Mouse (Mus musculus): Measurements from ENCODE around the gene Slc6a6. TPM values are rescaled to one million over a fixed set of nuclear protein-coding genes. Genes with fewer than 3 reads are reported as not detected.
A peak's percentile ranks its signal among the peaks of the same experiment; 100 is the strongest.

The Slc6a6 gene
- polyA plus RNA-seq (2014; fragmentation: Nextera tagmentation; extraction: Ambion mirVana) = 34.4 and 36.1 TPM in 2 replicates

DNA sequence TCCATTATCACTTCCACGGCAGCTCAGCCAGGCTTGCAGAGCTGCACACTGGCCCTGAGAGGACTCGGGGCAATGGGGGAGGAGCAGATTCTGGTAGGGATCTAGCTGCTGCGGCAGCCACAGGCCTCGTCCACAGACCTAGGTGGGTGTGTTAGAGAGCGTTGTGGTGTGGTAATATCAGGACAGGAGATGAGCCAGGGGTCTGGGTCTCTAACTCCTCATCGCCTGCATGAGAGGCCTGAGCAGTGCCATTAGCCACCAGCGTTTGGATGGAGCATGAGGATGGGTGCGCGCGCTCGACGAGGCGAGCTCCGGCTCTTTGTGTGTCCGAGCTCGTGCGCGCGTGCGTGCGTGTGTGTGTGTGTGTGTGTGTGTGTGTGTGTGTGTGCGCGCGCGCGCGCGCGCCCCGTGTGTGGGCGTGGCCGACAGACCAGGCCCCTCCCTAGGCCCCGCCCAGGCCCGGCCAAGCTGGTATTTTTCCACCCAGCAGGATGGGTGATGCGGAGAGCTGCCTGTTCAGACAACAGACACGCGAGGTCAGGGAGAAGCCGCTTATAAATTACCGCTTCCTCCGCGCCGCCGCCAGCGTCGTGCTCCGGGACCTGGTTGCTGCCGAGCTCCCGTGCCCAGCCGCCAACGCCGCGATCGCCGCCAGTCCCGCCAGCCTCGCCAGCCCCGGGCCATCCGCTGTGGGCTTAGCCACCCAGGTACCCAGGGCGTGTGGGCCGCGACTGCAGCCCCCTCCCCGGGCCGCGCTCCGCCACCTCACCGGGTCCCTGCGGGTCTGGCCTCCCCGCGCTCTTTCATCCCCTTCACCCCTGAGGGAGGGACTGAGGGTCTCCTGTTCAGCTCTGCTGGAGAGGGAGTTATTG, at the start of gene Slc6a6:
Gene Slc6a6 (plus strand): TSS at position 452 of the 872 bp plus-strand sequence.
- H3K4me1 ChIP-seq (ENCODE audit: control insufficient read depth, insufficient read depth, low read length) = peaks cover 20% of the 10 kb centered on the region; the same call in 1 of the 2 replicates

DNA sequence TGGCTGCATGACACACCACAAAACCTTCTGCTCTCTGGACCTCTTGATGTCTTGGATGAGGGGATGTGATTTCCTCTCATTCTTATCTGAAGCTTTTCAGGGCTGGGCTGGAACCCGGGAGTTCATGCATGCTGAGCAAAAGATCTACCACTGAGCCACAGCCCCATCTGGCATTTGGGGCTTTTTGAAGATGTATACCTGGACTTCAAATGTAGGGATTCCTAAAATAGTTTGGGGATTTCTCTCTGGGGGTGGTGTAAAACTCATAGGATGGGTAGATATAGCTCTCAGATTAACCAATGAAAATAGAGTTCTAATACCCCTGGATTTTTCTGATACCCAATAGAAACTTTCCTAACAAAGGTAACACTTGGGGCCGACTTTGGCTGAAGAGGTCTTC, 49.4 kb upstream of the Slc6a6 start:
- Histone ChIP-seq H3K4me2 (ENCODE audit: low read depth, severe bottlenecking) (no peak overlapping the region), H3K4me1 (ENCODE audit: control insufficient read depth, insufficient read depth, low read length) (peaks cover 9% of the 10 kb centered on the region; the same call in 1 of the 2 replicates), H3K4me3 (ENCODE audit: low read depth, low read length) (no peak overlapping the region), H3K27ac (replicated peaks; ENCODE audit: low read depth, low read length) (no peak overlapping the region), H3K9me3 (ENCODE audit: control insufficient read depth, low read length) (no peaks in the 10 kb centered on the region), H3K9ac (ENCODE audit: low read length) (no peak overlapping the region), H3K36me3 (ENCODE audit: control insufficient read depth, insufficient read depth, low read length) (no peaks in the 10 kb centered on the region), H3K27me3 (ENCODE audit: control insufficient read depth, insufficient read depth, low read length) (no peaks in the 10 kb centered on the region)
- DNase-seq (ENCODE audit: low spot score) (no peak), ATAC-seq (ENCODE audit: insufficient number of reproducible peaks, low FRiP score, low TSS enrichment, low read depth) (no peak)
- WGBS = 82% methylated on average over 2 of the region's 2 CpGs

More for the DNA sequence above, at the start of gene Slc6a6:
- Histone ChIP-seq H3K27me3 (ENCODE audit: control insufficient read depth, insufficient read depth, low read length) (no peaks in the 10 kb centered on the region), H3K36me3 (ENCODE audit: control insufficient read depth, insufficient read depth, low read length) (no peaks in the 10 kb centered on the region), H3K4me3 (ENCODE audit: low read depth, low read length) (peak within 1 kb of the TSS; percentile 94), H3K27ac (replicated peaks; ENCODE audit: low read depth, low read length) (peak within 1 kb of the TSS; percentile 83), H3K4me2 (ENCODE audit: low read depth, severe bottlenecking) (peak within 1 kb of the TSS; percentile 72), H3K9ac (ENCODE audit: low read length) (peak within 1 kb of the TSS; percentile 92), H3K9me3 (ENCODE audit: control insufficient read depth, low read length) (no peaks in the 10 kb centered on the region)
- ATAC-seq (ENCODE audit: insufficient number of reproducible peaks, low FRiP score, low TSS enrichment, low read depth) (peak; percentile 81), DNase-seq (ENCODE audit: low spot score) (peak; percentile 97)
- under 1% methylated on average over 52 of the region's 69 CpGs for WGBS

DNA sequence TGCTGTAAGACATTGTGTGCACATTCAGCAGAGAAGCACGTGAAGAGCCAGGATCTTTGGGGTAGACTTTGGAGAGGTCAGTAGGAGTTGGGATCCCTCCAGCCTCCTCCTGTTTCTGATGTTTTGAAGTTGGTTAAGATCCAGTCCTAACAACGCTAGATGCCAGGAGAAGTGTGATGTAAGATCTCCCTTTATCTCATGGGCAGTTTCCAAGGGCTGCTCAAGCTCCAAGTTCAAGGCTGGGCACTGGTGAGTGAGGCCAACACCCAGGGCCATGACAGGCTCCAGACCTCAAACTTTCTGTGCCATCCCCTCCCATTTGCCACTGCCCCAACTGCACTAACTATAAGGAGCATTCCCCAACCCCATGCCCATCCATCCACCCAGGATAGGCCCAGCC, 49.0 kb upstream of the Slc6a6 start:
- Histone ChIP-seq H3K27me3 (ENCODE audit: control insufficient read depth, insufficient read depth, low read length) (no peaks in the 10 kb centered on the region), H3K4me3 (ENCODE audit: low read depth, low read length) (no peak overlapping the region), H3K9me3 (ENCODE audit: control insufficient read depth, low read length) (no peaks in the 10 kb centered on the region), H3K36me3 (ENCODE audit: control insufficient read depth, insufficient read depth, low read length) (no peaks in the 10 kb centered on the region), H3K4me1 (ENCODE audit: control insufficient read depth, insufficient read depth, low read length) (peaks cover 9% of the 10 kb centered on the region; the same call in 1 of the 2 replicates), H3K27ac (replicated peaks; ENCODE audit: low read depth, low read length) (no peak overlapping the region), H3K9ac (ENCODE audit: low read length) (no peak overlapping the region), H3K4me2 (ENCODE audit: low read depth, severe bottlenecking) (no peak overlapping the region)
- 73% methylated on average over 2 of the region's 2 CpGs for WGBS
- DNase-seq (ENCODE audit: low spot score) (no peak), ATAC-seq (ENCODE audit: insufficient number of reproducible peaks, low FRiP score, low TSS enrichment, low read depth) (no peak)

DNA sequence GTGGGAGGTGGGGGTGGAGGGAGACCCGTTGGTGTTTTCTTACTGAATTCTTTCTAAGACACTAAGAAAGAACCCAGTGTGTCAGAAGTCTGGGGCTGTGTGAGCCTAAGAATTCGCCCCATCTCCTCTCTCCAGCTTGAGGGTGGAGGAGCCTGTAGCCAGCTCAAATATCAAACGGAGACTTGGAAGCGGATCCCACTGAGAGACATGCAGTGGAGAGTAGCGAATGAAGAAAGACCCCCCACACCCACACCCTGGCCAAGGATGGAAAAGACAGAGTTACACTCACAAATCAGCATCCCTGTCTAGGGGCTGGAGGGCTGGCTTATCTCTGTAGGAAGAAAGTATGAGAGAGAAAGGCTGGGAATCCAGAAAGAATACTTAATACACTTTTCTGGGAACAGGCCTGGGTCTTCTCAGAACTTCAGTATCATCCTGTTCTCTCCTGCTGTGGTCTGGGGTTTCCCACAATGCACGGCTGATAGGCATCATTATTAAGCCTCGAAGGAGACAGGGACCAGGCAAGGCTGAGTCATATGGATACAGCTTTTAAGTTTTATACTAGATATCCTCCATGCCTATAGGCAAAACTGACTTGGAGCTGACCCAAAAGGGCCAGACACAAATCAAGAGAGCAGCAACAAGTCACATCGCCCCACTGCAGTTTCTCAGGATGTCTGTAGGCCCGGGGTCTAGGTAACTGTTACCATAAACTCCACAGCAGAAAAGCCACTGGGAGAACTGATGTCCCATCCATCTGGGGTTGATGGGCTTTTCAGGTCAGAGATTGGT, 45.5 kb upstream of the Slc6a6 start:
- Histone ChIP-seq H3K27ac (replicated peaks; ENCODE audit: low read depth, low read length) (no peak overlapping the region), H3K4me3 (ENCODE audit: low read depth, low read length) (no peak overlapping the region), H3K36me3 (ENCODE audit: control insufficient read depth, insufficient read depth, low read length) (no peaks in the 10 kb centered on the region), H3K9ac (ENCODE audit: low read length) (no peak overlapping the region), H3K4me1 (ENCODE audit: control insufficient read depth, insufficient read depth, low read length) (peaks cover 9% of the 10 kb centered on the region; the same call in 1 of the 2 replicates), H3K9me3 (ENCODE audit: control insufficient read depth, low read length) (no peaks in the 10 kb centered on the region), H3K27me3 (ENCODE audit: control insufficient read depth, insufficient read depth, low read length) (no peaks in the 10 kb centered on the region), H3K4me2 (ENCODE audit: low read depth, severe bottlenecking) (no peak overlapping the region)
- DNase-seq (ENCODE audit: low spot score) (no peak), ATAC-seq (ENCODE audit: insufficient number of reproducible peaks, low FRiP score, low TSS enrichment, low read depth) (0 out of 2 replicates have a peak, but pooled peaks have one; percentile 51)
- 28% methylated on average over 9 of the region's 9 CpGs for WGBS

DNA sequence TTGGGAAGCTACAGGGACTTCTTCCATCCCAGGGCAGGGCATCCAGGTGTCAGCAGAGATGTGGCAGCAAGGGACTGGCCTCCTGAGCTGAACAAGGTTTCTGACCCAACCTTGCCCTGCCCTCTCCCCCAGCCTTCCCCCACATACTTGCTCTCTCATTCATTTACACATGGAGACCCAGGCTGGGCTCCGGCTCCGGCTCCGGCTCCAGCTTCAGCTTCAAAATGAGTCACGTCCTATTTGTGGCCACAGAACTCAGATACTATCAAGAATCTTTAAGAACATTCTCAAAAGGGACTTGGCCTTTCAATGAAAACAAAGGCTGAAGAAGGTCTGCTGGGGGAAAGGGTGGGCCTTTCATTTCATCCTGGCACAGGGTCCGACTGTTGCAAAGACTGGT, 40.8 kb upstream of the Slc6a6 start:
- no peak for ATAC-seq (ENCODE audit: insufficient number of reproducible peaks, low FRiP score, low TSS enrichment, low read depth)
- Histone ChIP-seq H3K27ac (replicated peaks; ENCODE audit: low read depth, low read length) (no peak overlapping the region), H3K36me3 (ENCODE audit: control insufficient read depth, insufficient read depth, low read length) (no peaks in the 10 kb centered on the region), H3K27me3 (ENCODE audit: control insufficient read depth, insufficient read depth, low read length) (no peaks in the 10 kb centered on the region), H3K4me3 (ENCODE audit: low read depth, low read length) (no peak overlapping the region), H3K9ac (ENCODE audit: low read length) (no peak overlapping the region), H3K4me2 (ENCODE audit: low read depth, severe bottlenecking) (no peak overlapping the region), H3K4me1 (ENCODE audit: control insufficient read depth, insufficient read depth, low read length) (peaks cover 5% of the 10 kb centered on the region; the same call in 1 of the 2 replicates), H3K9me3 (ENCODE audit: control insufficient read depth, low read length) (no peaks in the 10 kb centered on the region)
- 93% methylated on average over 5 of the region's 5 CpGs for WGBS
- no peak for DNase-seq (ENCODE audit: low spot score)

DNA sequence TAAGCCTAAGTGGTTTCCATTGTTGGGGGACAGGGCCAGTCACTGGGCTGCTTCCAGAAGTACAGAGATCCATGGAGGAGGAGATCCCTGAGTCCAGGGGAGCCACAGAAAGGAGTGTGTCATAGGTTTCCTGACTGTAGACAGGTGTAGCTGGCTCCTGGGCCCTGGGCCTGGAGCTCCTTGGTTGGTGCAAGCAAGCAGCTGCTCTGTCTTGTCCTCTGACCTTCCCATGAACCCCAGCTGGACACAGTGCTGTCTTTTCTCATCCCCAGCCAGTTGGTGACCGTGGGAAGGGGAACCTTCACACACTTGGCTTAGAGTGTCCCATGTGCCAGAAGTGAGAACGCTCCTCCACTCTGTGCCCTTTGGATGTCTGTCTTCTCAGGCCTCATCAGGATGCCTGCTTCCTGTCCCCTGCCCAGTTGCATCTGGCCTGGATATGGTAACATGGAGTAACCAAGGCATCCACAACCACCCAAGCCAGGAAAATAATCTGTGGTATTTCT, 40.4 kb upstream of the Slc6a6 start:
- Histone ChIP-seq H3K4me1 (ENCODE audit: control insufficient read depth, insufficient read depth, low read length) (peaks cover under 1% of the 10 kb centered on the region; the same call in 1 of the 2 replicates), H3K9ac (ENCODE audit: low read length) (no peak overlapping the region), H3K9me3 (ENCODE audit: control insufficient read depth, low read length) (no peaks in the 10 kb centered on the region), H3K27ac (replicated peaks; ENCODE audit: low read depth, low read length) (no peak overlapping the region), H3K27me3 (ENCODE audit: control insufficient read depth, insufficient read depth, low read length) (no peaks in the 10 kb centered on the region), H3K36me3 (ENCODE audit: control insufficient read depth, insufficient read depth, low read length) (no peaks in the 10 kb centered on the region), H3K4me3 (ENCODE audit: low read depth, low read length) (no peak overlapping the region), H3K4me2 (ENCODE audit: low read depth, severe bottlenecking) (no peak overlapping the region)
- 83% methylated on average over 2 of the region's 2 CpGs for WGBS
- ATAC-seq (ENCODE audit: insufficient number of reproducible peaks, low FRiP score, low TSS enrichment, low read depth) = no peak
- no peak for DNase-seq (ENCODE audit: low spot score)

DNA sequence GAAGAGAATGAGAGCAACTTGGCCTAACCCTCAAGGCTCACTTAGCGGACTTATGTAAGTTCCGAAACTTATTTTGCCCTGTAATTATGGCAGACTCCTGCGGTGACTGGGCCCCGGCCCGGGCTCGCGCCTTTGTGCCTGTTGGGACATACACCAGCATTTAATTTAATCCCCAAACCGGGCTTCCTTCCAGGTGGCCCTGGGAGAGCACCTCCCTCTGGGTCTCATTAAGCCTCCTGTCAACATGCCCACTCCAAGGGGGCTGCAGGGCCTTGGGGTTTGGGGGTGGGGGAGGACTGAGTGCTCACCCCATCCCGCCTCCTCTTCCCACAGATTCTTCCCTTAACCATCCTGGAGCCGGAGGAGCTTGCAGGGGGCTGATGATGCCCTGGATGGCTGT, 37.8 kb upstream of the Slc6a6 start:
- 46% methylated on average over 10 of the region's 10 CpGs for WGBS

DNA sequence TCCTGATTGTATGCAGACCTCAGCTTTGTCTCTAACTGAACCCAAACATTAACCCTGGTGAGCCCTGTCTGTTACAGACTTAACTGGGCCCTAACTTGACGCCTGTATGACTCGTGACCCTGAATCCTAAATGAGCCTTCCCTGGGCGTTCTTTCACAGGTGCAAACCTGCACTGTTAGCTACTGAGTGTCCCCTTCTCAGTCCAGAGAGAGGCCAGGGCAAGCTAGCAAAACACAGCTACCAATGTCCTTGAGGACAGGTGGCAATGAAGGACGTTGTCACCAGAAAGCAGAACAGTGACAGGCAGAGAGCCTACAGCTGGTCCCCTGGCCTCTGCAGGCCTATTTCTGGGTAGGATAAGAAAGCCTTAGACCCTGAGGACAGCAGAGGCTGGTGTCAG, 37.0 kb upstream of the Slc6a6 start:
- DNase-seq (ENCODE audit: low spot score) (no peak), ATAC-seq (ENCODE audit: insufficient number of reproducible peaks, low FRiP score, low TSS enrichment, low read depth) (no peak)
- H3K4me2 ChIP-seq (ENCODE audit: low read depth, severe bottlenecking) = no peak overlapping the region
- no peak overlapping the region for H3K4me3 ChIP-seq (ENCODE audit: low read depth, low read length)
- no peaks in the 10 kb centered on the region for H3K36me3 ChIP-seq (ENCODE audit: control insufficient read depth, insufficient read depth, low read length)
- 61% methylated on average over 4 of the region's 4 CpGs for WGBS
- H3K27me3 ChIP-seq (ENCODE audit: control insufficient read depth, insufficient read depth, low read length) = no peaks in the 10 kb centered on the region
- no peak overlapping the region for H3K27ac ChIP-seq (replicated peaks; ENCODE audit: low read depth, low read length)
- H3K9ac ChIP-seq (ENCODE audit: low read length) = 0 out of 2 replicates have a peak overlapping the region, but pooled peaks have one; percentile 27
- no peaks in the 10 kb centered on the region; the same call in 1 of the 2 replicates for H3K4me1 ChIP-seq (ENCODE audit: control insufficient read depth, insufficient read depth, low read length)
- H3K9me3 ChIP-seq (ENCODE audit: control insufficient read depth, low read length) = no peaks in the 10 kb centered on the region

More for the DNA sequence above, 37.8 kb upstream of the Slc6a6 start:
- Histone ChIP-seq H3K9ac (ENCODE audit: low read length) (no peak overlapping the region), H3K4me1 (ENCODE audit: control insufficient read depth, insufficient read depth, low read length) (no peaks in the 10 kb centered on the region; the same call in 1 of the 2 replicates), H3K9me3 (ENCODE audit: control insufficient read depth, low read length) (no peaks in the 10 kb centered on the region), H3K27ac (replicated peaks; ENCODE audit: low read depth, low read length) (no peak overlapping the region), H3K36me3 (ENCODE audit: control insufficient read depth, insufficient read depth, low read length) (no peaks in the 10 kb centered on the region), H3K4me3 (ENCODE audit: low read depth, low read length) (no peak overlapping the region), H3K4me2 (ENCODE audit: low read depth, severe bottlenecking) (no peak overlapping the region), H3K27me3 (ENCODE audit: control insufficient read depth, insufficient read depth, low read length) (no peaks in the 10 kb centered on the region)
- DNase-seq (ENCODE audit: low spot score) (no peak), ATAC-seq (ENCODE audit: insufficient number of reproducible peaks, low FRiP score, low TSS enrichment, low read depth) (no peak)
